Mouse (Mus musculus) spleen, adult 2 months (tissue): Measurements from ENCODE around the gene Pacsin2. TPM values are rescaled to one million over a fixed set of nuclear protein-coding genes. Genes with fewer than 3 reads are reported as not detected.
A peak's percentile ranks its signal among the peaks of the same experiment; 100 is the strongest.
"Not testable (repeated sequence)": the region's sequence is repeated elsewhere in the genome, so short reads cannot be mapped to it uniquely, and the experiment has no call there.

Experiments used
- DNase-seq, 2 experiments: peaks; one replicate each; pipeline versions ENCODE4 v3.0.0 to v3.0.0-alpha.2; 2012 to 2021; ENCODE audit warnings: low spot score in 2 of 2, low read depth in 1 of 2
- H3K27ac ChIP-seq: fragments of 200-500 bp; 2 replicates; pipeline ENCODE4 v1.5.1; 2012; ENCODE audit warnings: low read length, inconsistent platforms; ENCODE audit not compliant: insufficient read depth
- H3K27me3 ChIP-seq: fragments of 200-500 bp; 2 replicates; pipeline ENCODE4 v1.6.1; 2012; ENCODE audit warnings: mild to moderate bottlenecking, moderate library complexity, low read length, inconsistent platforms; ENCODE audit not compliant: control insufficient read depth, insufficient read depth
- H3K36me3 ChIP-seq: fragments of 200-500 bp; 2 replicates; pipeline ENCODE4 v1.6.1; 2012; ENCODE audit warnings: mild to moderate bottlenecking, low read length, inconsistent platforms; ENCODE audit not compliant: control insufficient read depth, insufficient read depth
- H3K4me1 ChIP-seq: fragments of 200-500 bp; 2 replicates; pipeline ENCODE4 v1.6.1; 2011; ENCODE audit warnings: inconsistent platforms; ENCODE audit not compliant: control insufficient read depth, insufficient read depth, insufficient read length
- H3K4me3 ChIP-seq: fragments of 200-500 bp; 2 replicates; pipeline ENCODE4 v1.5.1; 2011; ENCODE audit warnings: mild to moderate bottlenecking, inconsistent platforms; ENCODE audit not compliant: insufficient read depth, insufficient read length; ENCODE audit errors: extremely low read depth
- CTCF ChIP-seq: fragments of 200-500 bp; IDR thresholded peaks from 2 replicates; pipeline ENCODE4 v1.5.1; 2011; ENCODE audit warnings: mild to moderate bottlenecking, inconsistent platforms; ENCODE audit not compliant: insufficient read depth, insufficient read length, insufficient replicate concordance; ENCODE audit errors: extremely low read depth
- POLR2A ChIP-seq: fragments of 200-500 bp; IDR thresholded peaks from 2 replicates; pipeline ENCODE4 v1.6.1; 2011; ENCODE audit warnings: low read depth, low read length, inconsistent platforms
- WGBS: fragments of 180-500 bp; shearing (Covaris S2); methylation state at CpG from one replicate; pipeline ENCODE4 v1.1.7; 2018; 5-methylcytosine and 5-hydroxymethylcytosine counted together
- polyA plus RNA-seq: library from polyadenylated mRNA; depleted of rRNA; stranded (reverse); fragments of >200 nt; gene quantifications from 2 replicates; pipeline ENCODE4 v1.2.3, GENCODE M21; 2012; rRNA removed

Gene Pacsin2
- 27.4 and 27.6 TPM in 2 replicates for polyA plus RNA-seq

DNA sequence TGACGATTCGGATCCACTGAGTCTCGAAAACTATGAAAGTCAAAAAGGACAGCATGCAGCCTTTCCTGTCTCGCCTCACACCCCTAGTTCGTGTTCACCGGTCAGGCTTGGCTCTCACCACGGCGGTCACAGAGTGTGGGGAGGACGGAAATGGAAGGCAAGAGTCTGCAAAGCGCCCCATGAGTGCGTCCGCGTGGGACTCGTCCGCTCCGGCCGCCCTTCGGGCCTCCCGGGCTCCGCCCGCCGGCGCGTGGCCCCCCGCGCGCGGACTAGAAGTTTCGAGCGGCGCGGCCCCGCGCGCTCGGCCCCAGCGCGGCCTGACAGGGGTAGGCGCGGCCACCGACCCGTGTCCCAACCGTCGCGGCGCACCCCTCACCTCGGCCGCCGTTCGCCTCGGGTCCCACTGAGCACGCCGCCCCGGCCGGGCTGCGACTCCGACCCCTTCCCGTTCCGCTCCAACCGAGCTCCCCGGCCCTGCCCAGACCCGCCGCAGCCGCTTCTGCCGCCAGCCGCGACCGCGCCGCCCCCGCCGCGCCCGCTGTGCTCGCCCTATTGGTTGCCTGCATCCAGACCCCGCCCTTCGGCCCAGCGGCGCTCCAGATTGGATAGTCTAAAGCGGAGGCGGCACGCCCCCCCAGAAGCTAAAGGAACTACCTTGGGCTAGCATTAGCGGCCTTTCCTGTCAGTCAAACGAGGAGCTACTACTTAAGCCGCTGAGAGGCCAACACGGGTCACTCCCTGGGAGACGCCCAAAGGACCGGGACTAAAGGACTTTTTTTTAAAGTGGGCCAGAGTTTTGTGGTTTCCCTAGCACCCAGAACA, at the start of gene Pacsin2:
Pacsin2 (minus strand) TSS at position 524 of the 822 bp plus-strand sequence.
- Histone ChIP-seq H3K4me1 (peaks cover 3% of the 10 kb centered on the region; the same call in 1 of the 2 replicates), H3K4me3 (peak within 1 kb of the TSS; percentile 80), H3K27ac (peak within 1 kb of the TSS; percentile 83), H3K36me3 (no peaks in the 10 kb centered on the region), H3K27me3 (no peaks in the 10 kb centered on the region)
- DNase-seq, result peak; percentile 89 to 98
- under 1% methylated on average over 84 of the region's 88 CpGs for WGBS
- TF ChIP-seq POLR2A (peak; percentile 61), CTCF (no peak)

DNA sequence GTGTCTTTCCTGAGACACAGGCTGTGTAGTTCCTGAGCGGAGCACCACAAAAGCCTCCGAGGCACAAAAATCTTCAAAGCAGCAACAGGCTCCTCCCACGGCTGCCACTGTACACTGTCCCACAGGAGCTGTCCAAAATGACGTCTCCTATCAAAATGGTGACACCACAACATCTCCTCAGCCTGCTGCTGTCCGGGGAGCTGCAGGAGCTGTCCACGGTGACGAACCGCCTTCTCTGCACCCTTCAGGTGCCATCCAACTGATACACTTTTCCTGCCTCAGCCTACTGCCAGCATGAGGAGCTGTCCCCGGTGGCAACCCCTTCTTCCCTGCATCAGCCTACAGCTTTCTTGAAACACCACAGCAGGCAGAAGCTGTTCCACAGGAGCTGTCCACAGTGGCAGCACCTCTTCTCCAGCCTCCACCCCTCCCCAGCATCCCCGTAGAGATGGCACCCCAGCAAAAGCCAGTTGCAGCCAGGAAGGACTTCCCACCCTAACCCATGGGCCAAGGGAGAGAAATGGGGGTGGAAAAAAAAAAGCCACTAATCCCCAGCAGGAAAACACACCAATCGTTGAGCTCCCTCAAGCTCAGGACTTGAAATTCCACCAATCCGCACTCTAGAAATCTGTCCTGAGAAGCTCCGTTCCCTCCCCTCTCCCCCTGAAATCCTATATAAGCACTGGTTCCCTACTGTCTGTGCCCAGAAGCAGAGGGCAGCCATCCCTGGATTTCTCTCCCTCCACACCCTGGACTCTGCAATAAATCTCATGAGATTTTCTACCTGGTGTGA, 48.3 kb upstream of the Pacsin2 start:
- TF ChIP-seq CTCF (no peak), POLR2A (no peak)
- DNase-seq, result no peak
- Histone ChIP-seq H3K4me3 (no peak overlapping the region), H3K4me1 (no peaks in the 10 kb centered on the region), H3K27me3 (no peaks in the 10 kb centered on the region), H3K36me3 (no peaks in the 10 kb centered on the region), H3K27ac (no peak overlapping the region)
- 66% methylated on average over 13 of the region's 13 CpGs for WGBS

DNA sequence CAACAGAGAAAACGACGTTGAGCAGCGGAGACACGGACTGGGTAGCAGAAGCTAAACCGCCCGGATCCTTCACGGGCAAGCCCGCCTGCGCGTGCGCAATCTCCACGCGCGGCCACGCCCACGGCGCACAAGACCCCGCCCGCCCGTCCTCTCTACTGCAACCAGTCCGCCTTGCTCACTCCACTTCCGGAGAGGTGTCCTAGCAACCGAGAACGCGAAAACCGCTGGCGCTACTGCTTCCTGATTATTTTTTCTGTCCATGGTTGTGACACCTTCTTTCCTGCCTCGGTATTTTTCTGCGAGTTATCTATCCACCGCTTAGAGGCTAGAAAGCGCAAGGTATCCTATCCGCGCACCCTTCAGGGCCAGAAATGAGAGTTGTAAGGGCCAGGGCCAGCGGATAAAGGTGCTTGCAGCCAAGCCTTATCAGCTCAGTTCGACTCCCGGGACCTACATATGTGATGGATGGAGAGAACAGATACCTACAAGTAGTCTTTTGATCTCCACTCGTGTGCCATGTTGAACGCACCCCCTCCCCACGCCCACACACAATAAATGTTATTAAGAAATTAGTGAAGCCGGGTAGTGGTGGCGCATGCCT, 46.5 kb upstream of the Pacsin2 start, which contains the start of gene Ttll1:
Ttll1 (minus strand) TSS at position 89 of the 601 bp plus-strand sequence.
- Histone ChIP-seq H3K36me3 (no peaks in the 10 kb centered on the region), H3K4me3 (peak within 1 kb of the TSS; percentile 51), H3K27me3 (no peaks in the 10 kb centered on the region), H3K4me1 (no peaks in the 10 kb centered on the region), H3K27ac (peak within 1 kb of the TSS; percentile 36)
- no peak for TF ChIP-seq CTCF
- no peak for TF ChIP-seq POLR2A
- WGBS, result 10% methylated on average over 40 of the region's 41 CpGs
- peak; percentile 87 to 97 for DNase-seq

DNA sequence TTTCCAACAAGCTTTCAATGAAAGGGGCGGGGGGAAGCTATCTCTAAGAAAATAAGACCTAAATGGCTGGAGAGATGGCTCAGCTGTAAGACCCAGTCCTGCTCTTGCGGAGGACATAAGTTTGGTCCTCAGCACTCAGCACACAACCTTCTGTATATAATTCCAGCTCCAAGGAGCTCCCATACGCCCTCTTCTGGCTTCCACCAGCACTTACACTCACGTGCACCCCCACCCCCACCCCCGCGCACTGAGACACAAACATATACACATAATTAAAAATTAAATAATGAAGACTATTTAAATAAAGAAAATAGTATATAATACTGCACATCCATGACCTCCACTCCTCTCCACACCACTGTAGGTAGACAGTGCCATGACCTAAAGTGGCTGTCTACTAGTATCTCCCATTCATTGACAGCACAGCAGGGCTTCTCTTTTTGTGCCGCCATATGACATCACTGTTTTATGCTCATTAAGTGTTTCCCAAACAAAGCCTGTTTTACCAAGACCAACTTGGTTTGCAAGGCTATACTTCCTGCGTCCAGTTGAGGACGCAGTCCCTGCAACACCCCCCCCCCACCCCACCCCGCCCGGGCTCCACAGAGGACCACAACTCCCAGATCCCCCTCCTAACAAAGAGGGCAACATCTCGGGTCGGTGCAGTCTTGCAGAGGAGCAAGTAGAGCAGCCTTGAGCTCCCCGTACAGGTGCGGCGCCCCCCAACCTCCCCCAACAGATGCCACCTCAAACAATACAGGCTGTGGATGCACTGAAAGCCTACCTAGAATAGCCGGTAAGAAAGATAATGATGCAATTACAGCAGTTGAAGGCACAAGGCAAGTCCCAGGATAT, 45.8 kb upstream of the Pacsin2 start:
- TF ChIP-seq CTCF, result no peak
- TF ChIP-seq POLR2A, result no peak
- 34% methylated on average over 17 of the region's 17 CpGs for WGBS
- Histone ChIP-seq H3K4me3 (peak overlapping the region; percentile 51; the same call in 1 of the 2 replicates), H3K27me3 (no peaks in the 10 kb centered on the region), H3K4me1 (no peaks in the 10 kb centered on the region), H3K27ac (peak overlapping the region; percentile 36), H3K36me3 (no peaks in the 10 kb centered on the region)
- DNase-seq, result no peak

DNA sequence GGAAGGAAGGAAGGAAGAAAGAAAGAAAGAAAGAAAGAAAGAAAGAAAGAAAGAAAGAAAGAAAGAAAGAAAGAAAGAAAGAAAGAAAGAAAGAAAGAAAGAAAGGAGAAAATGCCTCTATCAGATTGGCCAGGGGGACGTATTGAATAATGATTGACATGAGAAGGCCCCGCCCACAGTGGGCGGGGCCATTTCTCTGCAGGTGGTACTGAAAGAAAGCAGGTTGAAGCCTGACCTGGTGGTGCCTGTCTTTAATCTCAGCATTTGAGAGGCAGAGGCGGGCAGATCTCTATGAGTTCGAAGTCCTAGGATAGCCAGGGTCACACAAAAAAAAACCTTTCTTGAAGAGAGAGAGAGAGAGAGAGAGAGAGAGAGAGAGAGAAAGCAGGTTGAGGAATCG, 37.1 kb upstream of the Pacsin2 start:
- not testable (repeated sequence) for H3K36me3 ChIP-seq, H3K4me1 ChIP-seq, H3K27ac ChIP-seq, DNase-seq, H3K4me3 ChIP-seq, H3K27me3 ChIP-seq
- 83% methylated on average over 6 of the region's 6 CpGs for WGBS

DNA sequence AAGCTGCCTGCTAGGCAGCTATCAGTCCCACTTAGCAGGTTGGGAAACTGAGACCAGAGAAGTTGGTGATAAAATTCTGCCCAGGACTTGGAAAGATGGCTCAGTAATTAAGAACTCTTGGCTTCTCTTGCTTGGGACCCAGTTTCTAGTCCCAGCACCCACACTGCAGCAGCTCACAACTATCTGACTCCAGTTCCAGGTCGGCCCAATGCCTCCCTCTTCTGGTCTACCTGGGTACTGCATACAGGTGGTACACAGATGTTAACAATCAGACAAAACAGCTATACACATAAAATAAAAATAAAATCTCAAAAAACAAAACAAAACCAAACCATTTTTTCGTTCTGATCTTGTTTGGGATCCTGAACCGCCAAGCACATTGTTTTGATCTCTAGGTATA, 35.9 kb upstream of the Pacsin2 start:
- Histone ChIP-seq H3K36me3 (peaks cover 2% of the 10 kb centered on the region), H3K27me3 (no peaks in the 10 kb centered on the region), H3K4me3 (no peak overlapping the region), H3K4me1 (no peaks in the 10 kb centered on the region), H3K27ac (no peak overlapping the region)
- TF ChIP-seq POLR2A, result no peak
- peak; percentile 49; the same call in 1 of the 2 replicates for TF ChIP-seq CTCF
- DNase-seq, result peak in 1 of 2 experiments; percentile 43
- 70% methylated on average over 3 of the region's 3 CpGs for WGBS
